Mouse (Mus musculus): ENCODE measurements around the gene Epop.

Gene Epop

DNA sequence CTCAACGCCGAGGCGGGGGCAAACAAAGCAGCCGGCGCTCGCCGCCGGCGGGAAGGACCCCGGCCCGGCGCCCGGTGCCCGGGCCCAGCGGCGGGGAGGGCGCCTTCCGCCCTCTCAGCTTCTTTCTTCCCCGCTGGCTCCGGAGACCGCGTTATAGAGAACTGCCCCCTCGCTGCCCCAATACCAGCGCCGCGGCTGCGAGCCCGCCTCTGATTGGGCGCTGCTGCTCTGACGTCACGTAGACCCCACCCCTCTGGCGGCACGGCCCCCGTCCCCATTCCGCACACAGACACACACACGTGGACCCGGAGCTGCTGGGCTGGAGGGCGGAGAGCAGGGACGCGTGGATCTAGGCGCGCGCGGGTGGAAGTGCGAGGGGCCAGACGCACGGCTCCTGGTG, at the start of gene Epop:
Gene Epop, minus strand, starts transcription at position 127 of the 400 bp plus-strand sequence.
- no peak for DNase-seq (ENCODE audit: extremely low read depth, low read depth)

DNA sequence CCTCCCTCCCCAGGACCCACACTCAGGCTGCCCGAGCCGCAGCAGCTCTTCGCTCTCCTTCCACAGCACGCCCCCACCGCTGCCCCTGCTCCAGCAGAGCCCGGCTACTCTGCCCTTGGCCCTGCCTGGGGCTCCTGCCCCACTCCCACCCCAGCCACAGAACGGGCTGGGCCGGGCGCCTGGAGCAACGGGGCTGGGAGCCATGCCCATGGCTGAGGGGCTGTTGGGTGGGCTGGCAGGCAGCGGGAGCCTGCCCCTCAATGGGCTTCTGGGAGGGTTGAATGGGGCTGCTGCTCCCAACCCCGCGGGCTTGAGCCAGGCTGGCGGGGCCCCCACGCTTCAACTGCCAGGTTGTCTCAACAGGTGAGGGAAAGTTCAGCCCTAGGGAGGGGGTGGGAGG, 48.8 kb upstream of the Epop start:
- no peak for DNase-seq (ENCODE audit: extremely low read depth, low read depth)

DNA sequence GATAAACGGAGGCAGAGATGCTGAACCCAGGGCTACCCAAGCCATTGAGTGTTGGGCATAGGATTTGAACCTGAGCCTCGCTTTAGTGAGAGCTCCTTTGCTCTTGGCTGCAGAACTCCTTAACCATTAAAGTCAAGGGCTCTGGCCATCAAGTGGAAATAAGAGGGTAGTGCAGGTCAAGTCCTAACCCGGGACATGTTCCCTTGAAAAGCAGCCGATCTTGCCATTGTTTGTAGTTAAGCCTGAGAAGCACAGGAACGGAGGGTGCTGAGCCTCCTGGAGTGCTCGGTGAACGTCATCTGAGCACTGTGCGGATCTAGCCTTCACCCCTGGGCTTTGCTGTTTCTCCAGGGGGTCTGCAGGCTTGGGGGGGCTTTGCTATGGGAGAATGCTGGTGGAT, 48.3 kb upstream of the Epop start:
- DNase-seq (ENCODE audit: extremely low read depth, low read depth), result no peak

DNA sequence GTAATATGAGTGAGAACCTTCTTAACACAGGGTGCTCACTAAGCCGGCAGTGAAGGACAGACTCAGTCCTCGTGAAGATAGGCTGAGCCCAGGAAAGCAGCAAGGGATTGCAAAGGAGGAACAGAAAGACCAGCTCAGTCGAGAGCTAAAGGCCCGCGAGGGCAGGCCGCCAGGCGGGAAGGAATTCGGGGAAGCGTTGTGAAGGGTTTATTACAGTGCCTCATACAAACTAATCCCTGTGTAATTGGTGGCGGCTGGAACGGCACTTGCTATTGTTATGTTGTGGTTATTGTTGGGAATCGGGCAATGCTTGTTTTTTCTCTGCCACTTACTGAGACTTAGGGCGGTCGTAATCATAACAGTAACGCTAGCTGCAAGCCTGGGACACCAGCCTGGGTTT, 47.9 kb upstream of the Epop start:
- no peak for DNase-seq (ENCODE audit: extremely low read depth, low read depth)

DNA sequence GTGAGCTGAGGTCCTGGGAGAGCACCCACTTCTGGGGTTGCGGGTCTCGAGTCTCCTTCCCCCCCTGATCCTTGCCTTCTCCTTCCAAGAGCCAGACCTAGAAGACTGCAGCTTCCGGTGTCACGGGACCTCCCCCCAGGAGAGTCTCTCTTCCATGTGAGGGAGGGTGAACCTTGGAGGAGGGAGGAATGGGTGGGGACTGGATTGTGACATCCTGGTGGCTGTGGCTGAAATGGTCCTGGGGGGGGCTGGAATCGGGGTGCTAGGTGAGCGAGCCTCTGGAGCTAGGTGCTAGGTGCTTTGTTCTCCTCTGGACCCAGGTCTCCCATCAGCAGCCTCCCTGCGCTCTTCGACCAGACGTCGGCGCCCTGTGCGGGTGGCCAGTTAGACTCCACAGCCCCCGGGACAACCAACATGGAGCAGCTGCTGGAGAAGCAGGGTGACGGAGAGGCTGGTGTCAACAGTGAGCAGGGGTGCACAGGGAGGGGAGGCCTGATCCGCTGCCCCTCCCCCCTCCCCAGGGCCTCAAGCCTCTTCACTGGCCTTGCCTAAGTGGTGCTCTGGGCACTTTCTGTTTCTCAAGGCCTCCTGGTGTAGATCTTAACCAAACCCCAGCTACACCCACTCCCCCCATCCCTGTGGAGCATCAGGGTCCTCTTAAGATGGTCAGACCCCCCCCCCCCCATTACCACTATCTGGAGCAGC, 46.7 kb upstream of the Epop start:
- no peak for DNase-seq (ENCODE audit: extremely low read depth, low read depth)

DNA sequence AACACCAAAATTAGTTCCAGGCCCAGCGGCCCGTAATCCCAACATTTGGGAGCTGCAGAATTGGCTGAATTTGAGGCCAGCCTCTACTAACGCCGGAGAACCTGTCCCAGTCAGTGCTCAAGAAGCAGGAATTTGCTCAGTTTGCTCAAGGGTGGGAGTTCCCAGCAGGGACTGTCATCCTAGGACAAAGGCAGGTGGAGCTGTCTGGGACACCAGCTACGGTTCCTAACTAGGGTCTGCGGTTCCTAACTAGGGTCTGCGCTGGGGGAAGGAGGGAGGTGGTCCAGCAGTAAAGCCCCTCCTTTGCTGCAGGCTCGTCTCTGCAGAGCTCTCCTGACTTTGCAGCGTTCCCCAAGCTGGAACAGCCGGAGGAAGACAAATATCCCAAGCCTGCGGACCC, 43.6 kb upstream of the Epop start:
- DNase-seq (ENCODE audit: extremely low read depth, low read depth), result no peak

DNA sequence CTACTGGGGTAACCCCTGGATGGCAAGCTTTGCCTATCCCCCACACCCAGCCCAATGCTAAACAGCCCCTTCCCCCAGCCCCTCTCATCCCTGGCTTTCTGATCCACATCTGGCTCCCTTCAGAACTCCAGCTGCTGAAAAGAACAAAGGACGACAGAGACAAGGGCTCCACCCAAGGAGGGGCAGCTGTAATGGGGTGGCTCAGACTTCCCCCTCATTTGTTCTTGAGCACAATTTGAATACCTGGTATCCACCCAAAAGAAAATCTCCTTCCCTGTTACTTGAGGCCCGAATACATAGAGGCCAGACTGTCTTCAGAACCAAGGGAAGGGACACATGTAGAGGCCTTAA, 41.6 kb upstream of the Epop start:
- DNase-seq (ENCODE audit: extremely low read depth, low read depth), result no peak

DNA sequence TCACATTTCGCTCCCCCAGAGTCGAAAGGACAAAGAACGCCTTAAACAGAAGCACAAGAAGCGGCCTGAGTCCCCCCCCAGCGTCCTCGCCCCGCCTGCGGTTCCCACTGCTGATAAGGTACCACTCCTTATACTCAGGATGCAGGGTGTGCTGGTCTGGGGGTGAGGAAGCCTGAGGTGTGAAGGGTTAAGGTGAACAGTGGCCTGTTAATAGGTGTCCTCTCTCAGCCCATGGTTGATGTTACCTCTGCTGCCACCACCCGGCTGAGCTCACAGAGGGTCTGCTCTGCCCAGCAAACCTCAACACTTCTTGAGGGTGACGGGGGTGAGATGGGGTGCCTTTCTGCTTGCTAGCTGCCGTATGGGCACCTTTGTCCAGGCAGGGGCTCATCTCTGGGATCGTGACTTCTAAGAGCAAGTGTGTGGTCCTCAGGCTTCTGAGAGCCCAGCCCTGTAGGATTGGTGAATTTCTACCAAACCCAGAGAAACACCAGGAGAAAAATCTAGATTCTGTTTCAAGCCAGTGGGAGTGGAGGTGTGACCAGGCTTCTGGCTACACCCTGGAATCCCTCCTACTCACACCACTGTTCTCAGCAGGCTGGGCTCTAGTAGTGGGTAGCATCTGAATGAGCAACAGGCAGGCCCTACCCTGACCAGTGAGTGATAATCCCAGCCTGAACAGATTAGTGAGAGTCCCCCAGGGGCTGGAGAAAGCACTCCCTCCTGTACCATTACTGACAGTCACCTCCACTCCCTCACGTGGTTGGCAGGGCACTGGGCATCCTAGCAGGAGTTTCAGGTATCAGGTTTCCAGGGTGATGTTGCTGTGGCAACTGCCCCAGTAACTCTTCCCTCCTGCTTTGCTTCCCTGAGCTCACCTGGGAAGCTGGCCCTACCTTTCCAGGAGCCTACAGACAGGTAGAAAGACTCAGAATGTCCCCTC, 41.0 kb upstream of the Epop start:
- DNase-seq (ENCODE audit: extremely low read depth, low read depth), result no peak

DNA sequence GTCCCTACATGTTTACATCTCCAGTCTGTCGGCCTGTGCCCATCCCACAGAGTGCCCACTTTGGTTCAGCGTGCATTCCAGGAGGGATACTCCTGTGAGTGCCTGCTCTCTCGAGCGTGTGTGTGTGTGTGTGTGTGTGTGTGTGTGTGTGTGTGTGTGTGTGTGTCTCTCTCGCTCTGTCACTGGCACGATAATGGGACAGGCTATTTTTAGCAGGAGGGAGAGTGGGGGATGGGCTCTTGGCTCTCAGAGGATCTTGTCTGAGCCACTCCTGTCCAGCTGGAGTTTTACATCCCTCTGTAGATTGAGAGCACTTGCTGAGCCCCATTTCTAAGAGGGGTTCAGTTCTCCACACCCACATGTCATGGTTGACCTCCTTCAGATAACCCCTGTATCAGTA, 40.3 kb upstream of the Epop start:
- no peak for DNase-seq (ENCODE audit: extremely low read depth, low read depth)

DNA sequence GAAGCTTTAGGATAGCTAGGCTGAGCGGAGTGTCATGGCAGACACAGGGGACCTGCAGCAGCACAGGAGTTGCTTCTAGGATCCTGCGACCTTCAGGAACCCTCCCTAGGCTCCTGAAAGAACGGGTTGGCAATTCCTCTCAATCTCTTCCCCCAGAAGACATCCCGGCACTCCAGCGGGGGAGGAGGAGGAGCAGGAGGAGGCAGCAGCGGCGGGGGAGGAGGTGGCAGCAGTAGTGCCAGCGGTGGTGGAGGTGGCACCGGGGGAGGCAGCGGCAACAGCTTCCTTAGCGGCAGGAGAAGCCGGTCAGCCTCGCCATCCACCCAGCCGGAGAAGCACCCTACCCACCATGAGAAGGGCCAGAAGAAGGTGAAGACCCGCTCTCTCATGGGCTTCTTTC, 39.8 kb upstream of the Epop start:
- DNase-seq (ENCODE audit: extremely low read depth, low read depth), result no peak

DNA sequence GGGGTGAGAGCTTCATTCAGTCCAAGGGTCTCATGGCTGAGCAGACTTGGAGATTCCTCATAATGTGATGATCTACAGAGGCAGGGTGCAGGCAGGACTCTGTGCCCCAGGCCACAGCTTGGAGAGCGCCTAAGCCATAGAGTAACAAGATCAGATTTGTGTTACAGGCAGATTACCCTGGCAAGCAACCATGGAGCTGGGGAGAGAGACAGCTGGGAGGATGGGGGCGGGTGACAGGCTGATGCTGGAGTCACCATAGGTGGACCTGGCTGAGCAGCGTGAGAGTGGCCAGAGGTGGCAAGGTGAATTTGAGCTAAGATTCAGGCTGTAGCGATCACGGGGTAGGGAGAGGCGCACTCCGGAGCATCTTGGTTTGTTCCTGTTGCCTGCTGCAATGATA, 38.7 kb upstream of the Epop start:
- no peak for DNase-seq (ENCODE audit: extremely low read depth, low read depth)

DNA sequence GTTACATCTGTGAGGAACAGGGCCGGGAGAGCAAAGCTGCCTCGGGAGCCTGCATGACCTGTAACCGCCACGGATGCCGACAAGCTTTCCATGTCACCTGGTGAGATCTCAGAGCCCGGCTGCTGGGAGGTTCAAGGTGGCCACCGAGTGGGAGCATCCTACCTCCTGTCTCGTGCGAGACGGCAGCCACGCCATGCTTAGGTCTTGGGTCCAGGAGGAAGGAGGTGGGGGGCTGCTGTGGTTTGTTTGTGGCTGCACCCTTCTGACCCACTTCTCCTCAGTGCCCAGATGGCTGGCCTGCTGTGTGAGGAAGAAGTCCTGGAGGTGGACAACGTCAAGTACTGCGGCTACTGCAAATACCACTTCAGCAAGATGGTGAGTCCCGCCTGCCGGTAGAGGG, 37.3 kb upstream of the Epop start:
- no peak for DNase-seq (ENCODE audit: extremely low read depth, low read depth)

DNA sequence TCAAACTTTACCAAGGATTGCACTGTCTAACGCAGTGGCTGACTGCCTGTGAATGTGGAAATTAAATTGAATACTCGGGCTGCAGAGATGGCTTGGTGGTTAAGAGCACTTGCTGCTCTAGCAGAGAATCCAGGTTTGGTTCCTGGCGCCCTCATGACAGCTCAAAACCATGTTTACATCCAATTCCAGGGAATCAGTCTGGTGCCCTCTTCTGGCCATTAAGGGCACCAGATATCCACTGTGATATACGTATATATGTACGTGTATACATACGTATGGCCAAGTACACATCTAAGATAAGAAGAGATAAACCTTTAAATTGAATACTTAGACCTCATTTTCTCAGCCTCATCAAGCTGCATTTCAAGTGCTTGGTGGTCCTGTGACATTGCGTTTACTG, 36.7 kb upstream of the Epop start:
- no peak for DNase-seq (ENCODE audit: extremely low read depth, low read depth)

DNA sequence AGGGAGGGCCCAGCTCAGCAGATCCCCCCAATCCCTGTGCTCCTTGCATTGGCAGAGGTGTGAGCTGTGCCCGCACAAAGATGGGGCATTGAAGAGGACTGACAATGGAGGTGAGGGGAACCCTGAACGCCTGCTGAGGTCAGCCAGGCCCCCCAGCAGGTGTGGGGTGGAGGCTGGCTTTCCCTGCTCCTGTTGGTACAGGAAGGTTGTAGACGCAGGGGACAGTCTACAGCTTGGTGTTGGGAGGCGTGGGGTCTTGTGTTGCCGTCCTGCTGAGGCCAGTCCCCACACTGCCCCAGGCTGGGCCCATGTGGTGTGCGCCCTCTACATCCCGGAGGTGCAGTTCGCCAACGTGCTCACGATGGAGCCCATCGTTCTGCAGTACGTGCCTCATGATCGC, 35.9 kb upstream of the Epop start:
- no peak for DNase-seq (ENCODE audit: extremely low read depth, low read depth)

DNA sequence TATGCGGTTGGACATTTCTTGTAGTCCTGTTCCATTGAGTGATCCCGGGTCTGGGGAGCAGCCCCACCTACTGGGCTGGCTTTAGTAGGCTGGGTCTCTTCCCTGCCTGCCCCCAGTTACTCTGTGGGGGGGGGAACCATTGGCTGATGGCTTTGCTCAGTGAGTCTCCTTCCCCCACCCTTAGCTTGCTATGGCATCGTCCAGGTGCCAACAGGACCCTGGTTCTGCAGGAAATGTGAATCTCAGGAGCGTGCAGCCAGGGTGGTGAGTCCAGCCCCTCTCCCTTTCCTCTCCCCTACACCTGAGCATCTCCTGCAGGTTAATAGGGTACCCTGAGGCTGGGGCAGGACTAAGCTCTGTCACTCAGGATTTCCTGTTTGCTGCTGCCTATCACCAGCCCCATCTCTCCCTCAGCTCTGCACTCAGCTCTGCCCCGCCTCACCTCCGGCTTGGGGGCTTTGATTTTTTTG, 35.3 kb upstream of the Epop start:
- no peak for DNase-seq (ENCODE audit: extremely low read depth, low read depth)

DNA sequence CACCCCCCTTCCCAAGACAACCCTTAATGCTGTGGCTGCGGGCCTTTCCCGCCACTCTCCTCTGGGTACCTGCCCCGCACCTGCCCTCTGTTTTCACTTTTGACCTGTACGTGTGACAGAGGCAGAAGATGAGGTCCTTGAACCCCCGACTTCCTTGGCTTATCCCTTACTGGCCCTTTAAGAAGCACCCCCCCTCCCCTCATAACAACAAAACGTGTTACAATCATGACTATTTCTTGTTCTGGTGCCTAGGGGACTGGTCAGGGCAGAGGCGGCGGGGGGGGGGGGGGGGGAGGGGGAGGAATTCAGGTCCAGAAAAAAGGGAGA, 34.8 kb upstream of the Epop start:
- DNase-seq (ENCODE audit: extremely low read depth, low read depth), result no peak

DNA sequence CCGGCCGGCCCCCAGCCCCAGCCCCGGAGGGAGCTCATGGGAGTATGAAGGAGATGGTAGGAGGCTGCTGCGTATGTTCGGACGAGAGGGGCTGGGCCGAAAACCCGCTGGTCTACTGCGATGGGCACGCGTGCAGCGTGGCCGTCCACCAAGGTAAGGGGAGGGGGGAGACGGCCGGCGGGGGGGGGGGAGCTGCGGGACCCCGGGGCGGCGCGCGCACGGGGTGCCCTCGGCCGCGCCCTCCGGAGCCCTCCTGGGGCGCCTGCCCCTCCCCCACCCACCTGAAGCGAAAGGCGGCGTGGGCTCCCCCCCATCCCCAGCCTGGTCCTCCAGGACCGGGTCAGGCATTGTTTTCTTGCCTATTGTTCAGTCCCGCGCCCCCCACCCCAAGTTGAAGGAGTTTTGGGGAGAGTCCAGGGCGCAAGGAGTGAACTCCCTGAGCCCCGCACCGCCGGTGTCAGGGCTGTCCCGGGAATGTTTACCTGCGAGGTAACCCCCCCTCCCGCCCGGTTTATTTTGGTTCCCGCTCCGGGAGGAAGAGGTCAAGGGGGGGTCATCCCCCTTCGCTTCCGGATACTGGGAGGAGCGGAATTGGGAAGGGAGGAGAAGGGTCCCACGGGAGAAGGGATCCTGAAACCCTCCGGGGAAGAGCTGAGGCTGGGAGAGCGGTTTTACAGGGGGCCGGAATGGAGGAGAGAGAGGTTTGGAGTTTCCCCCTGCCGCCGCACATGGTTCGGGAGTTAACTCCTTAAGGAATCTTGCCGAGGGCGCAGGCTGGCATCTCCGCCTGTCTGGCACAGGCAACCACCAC, 34.2 kb upstream of the Epop start:
- DNase-seq (ENCODE audit: extremely low read depth, low read depth), result no peak

DNA sequence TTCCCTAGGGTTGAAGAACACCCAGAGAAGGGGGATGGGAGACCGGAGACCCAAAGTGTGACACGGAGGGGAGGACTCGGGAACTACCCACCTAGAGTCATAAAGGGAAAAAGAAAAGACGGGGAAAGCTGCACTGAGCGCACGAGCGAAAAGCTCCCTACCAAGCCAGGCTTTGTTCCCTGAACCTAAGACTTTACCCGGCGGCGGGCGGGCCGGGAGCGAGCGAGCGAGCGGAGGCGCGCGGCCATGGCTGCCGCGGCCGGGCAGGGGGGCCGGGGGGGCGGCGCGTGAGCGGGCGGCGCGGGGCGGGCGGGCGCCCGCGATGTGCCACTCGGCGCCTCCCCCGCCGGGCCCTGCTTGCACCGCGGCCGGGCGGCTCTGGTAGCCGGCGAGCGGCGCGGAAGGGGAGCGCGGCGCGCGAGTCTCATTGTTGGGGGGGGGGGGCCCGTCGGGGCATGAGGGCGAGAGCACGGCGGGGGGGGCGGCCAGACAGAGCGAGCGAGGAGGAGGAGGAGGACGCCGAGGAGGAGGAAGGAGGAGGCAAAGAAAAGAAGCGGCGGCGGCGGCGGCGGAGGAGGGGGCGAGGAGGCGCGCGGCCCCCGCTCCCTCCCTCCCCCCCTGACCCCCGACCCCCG, 33.5 kb upstream of the Epop start, which contains the start of gene Mllt6:
Gene Mllt6, plus strand, starts transcription at position 522 of the 635 bp plus-strand sequence.
- no peak for DNase-seq (ENCODE audit: extremely low read depth, low read depth)

DNA sequence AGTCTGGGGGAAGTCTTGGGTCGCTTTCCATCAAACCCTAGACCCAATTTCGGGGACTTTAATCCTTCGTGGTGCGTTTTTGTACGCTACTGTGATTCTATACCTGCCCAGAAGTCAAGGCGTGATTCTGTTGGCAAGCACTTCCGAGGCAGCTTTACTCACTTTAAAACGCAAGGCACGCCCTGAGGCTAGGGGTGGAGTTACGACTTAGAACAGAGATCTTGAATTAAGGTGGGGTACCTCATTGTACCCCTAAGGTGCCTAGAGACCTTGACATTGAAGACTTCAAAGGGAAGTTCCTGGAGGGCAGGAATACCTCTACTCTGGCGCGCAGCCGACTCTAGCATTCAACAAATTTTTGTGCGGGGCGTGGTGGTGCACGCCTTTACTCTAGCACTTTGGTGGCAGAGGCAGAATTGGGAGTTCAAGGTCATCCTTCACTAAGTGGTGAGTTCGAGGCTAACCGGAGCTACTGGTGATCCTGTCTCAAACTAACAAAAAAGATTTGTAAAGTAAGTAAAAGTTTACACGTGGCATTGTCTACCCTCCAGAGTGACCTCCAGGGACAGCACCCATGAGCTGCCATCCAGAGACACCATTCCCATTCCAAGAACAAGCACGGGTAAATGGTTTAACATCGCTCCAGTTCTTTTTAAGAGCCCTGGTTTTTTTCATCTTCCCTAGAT, 32.8 kb upstream of the Epop start:
- DNase-seq (ENCODE audit: extremely low read depth, low read depth), result no peak

DNA sequence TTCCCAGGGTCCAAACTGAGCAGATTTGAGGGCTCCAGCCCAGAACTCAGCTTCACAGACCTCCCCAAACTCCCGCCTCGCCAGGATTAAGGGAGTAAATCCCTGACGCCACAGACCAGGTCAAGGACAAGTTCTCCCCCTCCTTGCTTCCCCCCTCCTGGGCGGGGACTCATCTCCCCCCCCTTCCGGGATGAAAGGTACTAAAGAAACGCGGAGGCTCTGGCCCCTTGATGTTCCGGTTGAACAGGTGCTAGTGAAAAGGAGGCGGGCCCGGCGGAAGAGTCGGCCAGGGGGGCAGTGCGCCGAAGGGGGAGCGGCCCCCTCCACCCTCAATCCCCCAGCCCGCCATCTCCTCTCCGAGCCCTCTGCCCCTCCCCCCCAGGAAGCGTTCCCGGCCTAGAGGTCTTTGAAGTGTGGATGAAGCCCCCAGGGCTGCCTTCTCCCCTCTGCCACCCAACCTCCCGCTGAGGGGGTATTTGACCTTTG, 32.2 kb upstream of the Epop start:
- no peak for DNase-seq (ENCODE audit: extremely low read depth, low read depth)

Data from MEL-GATA-1-ER (cell line).